Mouse (Mus musculus) MEL (cell line): ENCODE measurements around the gene Gm49027. TPM values are rescaled to one million over a fixed set of nuclear protein-coding genes. Genes with fewer than 3 reads are reported as not detected.

ENCODE experiments used
- DNase-seq: peaks from one replicate; pipeline ENCODE4 v3.0.0; 2011; ENCODE audit warnings: low read depth, low spot score
- H3K27ac ChIP-seq: 2 replicates; pipeline ENCODE4 v1.5.1; 2012; ENCODE audit warnings: low read depth, mild to moderate bottlenecking, control low read depth, low read length, moderate library complexity; ENCODE audit not compliant: control insufficient read depth
- H3K27me3 ChIP-seq, 2 experiments: fragments of 150-350 bp in 1 of 2; sonication (generic) in 1 of 2; 2 replicates each; pipeline ENCODE4 v1.6.1; 2012; ENCODE audit warnings: low read length in 2 of 2, mild to moderate bottlenecking in 2 of 2, improper control_type of control experiment in 1 of 2, moderate library complexity in 1 of 2; ENCODE audit not compliant: insufficient read depth in 2 of 2, control insufficient read depth in 1 of 2
- H3K36me3 ChIP-seq, 2 experiments: 2 replicates each; pipeline ENCODE4 v1.6.1; 2012 to 2014; ENCODE audit warnings: low read length in 2 of 2, improper control_type of control experiment in 1 of 2, inconsistent platforms in 1 of 2, mild to moderate bottlenecking in 1 of 2; ENCODE audit not compliant: insufficient read depth in 2 of 2, control insufficient read depth in 1 of 2
- H3K4me1 ChIP-seq, 2 experiments: fragments of 150-350 bp in 1 of 2; sonication (generic) in 1 of 2; 2 replicates each; pipeline ENCODE4 v1.6.1; 2012; ENCODE audit warnings: low read length in 2 of 2, improper control_type of control experiment in 1 of 2, mild to moderate bottlenecking in 1 of 2; ENCODE audit not compliant: insufficient read depth in 2 of 2, control insufficient read depth in 1 of 2
- H3K4me3 ChIP-seq, 2 experiments: fragments of 150-350 bp in 1 of 2; sonication (generic) in 1 of 2; 2 replicates each; pipeline ENCODE4 v1.5.1; 2012; ENCODE audit warnings: low read depth in 2 of 2, low read length in 2 of 2, mild to moderate bottlenecking in 2 of 2, moderate library complexity in 2 of 2, control low read depth in 1 of 2, improper control_type of control experiment in 1 of 2; ENCODE audit not compliant: control insufficient read depth in 1 of 2, insufficient read depth in 1 of 2
- H3K79me2 ChIP-seq: 2 replicates; pipeline ENCODE4 v1.6.1; 2012; ENCODE audit warnings: mild to moderate bottlenecking, low read length, moderate library complexity; ENCODE audit not compliant: control insufficient read depth, poor library complexity, insufficient read depth
- H3K9ac ChIP-seq: 2 replicates; pipeline ENCODE4 v1.6.1; 2012; ENCODE audit warnings: low read depth, mild to moderate bottlenecking, control low read depth, low read length, moderate library complexity; ENCODE audit not compliant: control insufficient read depth, poor library complexity, severe bottlenecking
- H3K9me3 ChIP-seq: fragments of 150-350 bp; sonication (generic); replicated peaks from 2 replicates; pipeline ENCODE4 v1.6.1; 2012; ENCODE audit warnings: mild to moderate bottlenecking, low read length, improper control_type of control experiment, moderate library complexity; ENCODE audit not compliant: insufficient read depth
- BHLHE40 ChIP-seq: IDR thresholded peaks from 2 replicates; pipeline ENCODE4 v1.6.1; 2012; ENCODE audit warnings: low read depth, mild to moderate bottlenecking, inconsistent platforms, low read length, improper control_type of control experiment, borderline replicate concordance
- CTCF ChIP-seq, 3 experiments: IDR thresholded peaks in 2 of 3; conservative IDR thresholded peaks in 1 of 3; 2 replicates each; pipeline ENCODE4 v1.5.1; 2011 to 2012; ENCODE audit warnings: low read length in 3 of 3, low read depth in 2 of 3, mild to moderate bottlenecking in 2 of 3, improper control_type of control experiment in 1 of 3, inconsistent platforms in 1 of 3, mixed read lengths in 1 of 3, moderate library complexity in 1 of 3; ENCODE audit not compliant: control insufficient read depth in 1 of 3, insufficient read depth in 1 of 3, poor library complexity in 1 of 3, severe bottlenecking in 1 of 3
- EP300 ChIP-seq, 2 experiments: IDR thresholded peaks; 2 replicates each; pipeline ENCODE4 v1.6.1; 2011; ENCODE audit warnings: improper control_type of control experiment in 2 of 2, low read length in 2 of 2, low read depth in 1 of 2, mild to moderate bottlenecking in 1 of 2
- ETS1 ChIP-seq: IDR thresholded peaks from 2 replicates; pipeline ENCODE4 v1.6.1; 2012; ENCODE audit warnings: low read depth, mild to moderate bottlenecking, inconsistent platforms, low read length, improper control_type of control experiment, moderate library complexity
- JUND ChIP-seq: IDR thresholded peaks from 2 replicates; pipeline ENCODE4 v1.6.1; 2011; ENCODE audit warnings: low read depth, mild to moderate bottlenecking, improper control_type of control experiment, low read length
- KAT2A ChIP-seq: conservative IDR thresholded peaks from 2 replicates; pipeline ENCODE4 v1.6.1; 2012; ENCODE audit warnings: low read depth, low read length, improper control_type of control experiment, inconsistent platforms
- MXI1 ChIP-seq: IDR thresholded peaks from 2 replicates; pipeline ENCODE4 v1.6.1; 2011; ENCODE audit warnings: mild to moderate bottlenecking, low read depth, low read length, improper control_type of control experiment
- MYB ChIP-seq: IDR thresholded peaks from 2 replicates; pipeline ENCODE4 v1.6.1; 2011; ENCODE audit warnings: mild to moderate bottlenecking, low read depth, low read length, improper control_type of control experiment
- POLR2A ChIP-seq, 2 experiments: IDR thresholded peaks; 2 replicates each; pipeline ENCODE4 v1.6.1; 2011 to 2012; ENCODE audit warnings: low read length in 2 of 2, mild to moderate bottlenecking in 2 of 2, control low read depth in 1 of 2, improper control_type of control experiment in 1 of 2, low read depth in 1 of 2, moderate library complexity in 1 of 2; ENCODE audit not compliant: control insufficient read depth in 1 of 2, insufficient read depth in 1 of 2, poor library complexity in 1 of 2
- POLR2AphosphoS2 ChIP-seq: IDR thresholded peaks from 2 replicates; pipeline ENCODE4 v1.6.1; 2011; ENCODE audit warnings: low read length, improper control_type of control experiment
- POLR2AphosphoS5 ChIP-seq: IDR thresholded peaks from 2 replicates; pipeline ENCODE4 v1.6.1; 2012; ENCODE audit warnings: low read depth, borderline replicate concordance, mild to moderate bottlenecking, inconsistent platforms, low read length, moderate library complexity, mixed read lengths
- UBTF ChIP-seq: IDR thresholded peaks from 2 replicates; pipeline ENCODE4 v1.6.1; 2012; ENCODE audit warnings: low read depth, mild to moderate bottlenecking, inconsistent platforms, low read length, improper control_type of control experiment, moderate library complexity, borderline replicate concordance; ENCODE audit not compliant: insufficient read depth
- ZNF384 ChIP-seq: IDR thresholded peaks from 2 replicates; pipeline ENCODE4 v1.6.1; 2012; ENCODE audit warnings: low read depth, mild to moderate bottlenecking, inconsistent platforms, low read length, improper control_type of control experiment
- polyA plus RNA-seq, 2 experiments: library from polyadenylated mRNA; stranded (reverse) in 1 of 2; unstranded in 1 of 2; fragments of >175 nt in 1 of 2; fragments of >200 nt in 1 of 2; gene quantifications; 2 replicates each; pipeline versions ENCODE4 v1.2.1 to v1.2.4; 2012; ENCODE audit warnings: low replicate concordance in 2 of 2, low read depth in 1 of 2; ENCODE audit not compliant: insufficient read length in 2 of 2, insufficient read depth in 1 of 2, missing spikeins in 1 of 2
- total RNA-seq: library from RNA; depleted of rRNA; stranded (reverse); fragments of 300-350 nt; gene quantifications from 2 replicates; pipeline ENCODE4 v1.2.3, GENCODE M21; 2012

Gm49027 gene
- total and polyA plus RNA-seq, 3 experiments = 0.53 to 0.54 TPM; not detected in 1

GRCm38 (mm10) chr5:123487659-123488395 lies 37.5 kb downstream of the Gm49027 start:
- Histone ChIP-seq H3K4me3 (no peak overlapping the region), H3K9ac (no peak overlapping the region), H3K79me2 (no peaks in the 10 kb centered on the region), H3K4me1 (no peaks in the 10 kb centered on the region; a peak in 1 of 4 replicates), H3K9me3 (no peaks in the 10 kb centered on the region), H3K27me3 (peaks cover 0 to 3% of the 10 kb centered on the region in 2 experiments; a peak in 3 of 4 replicates), H3K27ac (no peak overlapping the region), H3K36me3 (no peaks in the 10 kb centered on the region)
- no peak for TF ChIP-seq CTCF (IDR thresholded peaks at IDR 0.05 in 2 of 3, conservative IDR thresholded peaks at IDR 0.05 in 1 of 3; ENCODE audit: control insufficient read depth in 1 of 3, insufficient read depth in 1 of 3, low read depth in 2 of 3, low read length in 3 of 3, poor library complexity in 1 of 3, severe bottlenecking in 1 of 3)
- TF ChIP-seq KAT2A = no peak
- TF ChIP-seq ZNF384 = 0 out of 2 replicates have a peak, but pooled peaks have one; percentile 18
- no peak for TF ChIP-seq MYB
- no peak for TF ChIP-seq POLR2AphosphoS2
- TF ChIP-seq POLR2A (IDR thresholded peaks at IDR 0.05; ENCODE audit: control insufficient read depth in 1 of 2, insufficient read depth in 1 of 2, low read depth in 1 of 2, low read length in 2 of 2, poor library complexity in 1 of 2) = no peak
- DNase-seq = peak; percentile 30

GRCm38 (mm10) chr5:123473817-123474216 lies 51.5 kb downstream of the Gm49027 start:
- H3K79me2 ChIP-seq = no peaks in the 10 kb centered on the region
- H3K9ac ChIP-seq = no peak overlapping the region
- H3K4me1 ChIP-seq = no peaks in the 10 kb centered on the region
- TF ChIP-seq UBTF (no peak), MXI1 (no peak), POLR2AphosphoS5 (no peak), CTCF (IDR thresholded peaks at IDR 0.05 in 2 of 3, conservative IDR thresholded peaks at IDR 0.05 in 1 of 3; ENCODE audit: control insufficient read depth in 1 of 3, insufficient read depth in 1 of 3, low read depth in 2 of 3, low read length in 3 of 3, poor library complexity in 1 of 3, severe bottlenecking in 1 of 3) (no peak)
- no peaks in the 10 kb centered on the region for H3K9me3 ChIP-seq
- no peak overlapping the region for H3K27ac ChIP-seq
- DNase-seq = no peak
- H3K4me3 ChIP-seq = no peak overlapping the region
- H3K36me3 ChIP-seq = no peaks in the 10 kb centered on the region
- H3K27me3 ChIP-seq = no peaks in the 10 kb centered on the region; a peak in 3 of 4 replicates

GRCm38 (mm10) chr5:123470784-123471400 lies 54.4 kb downstream of the Gm49027 start:
- H3K79me2 ChIP-seq = no peaks in the 10 kb centered on the region
- DNase-seq = no peak
- no peak overlapping the region for H3K4me3 ChIP-seq
- H3K9ac ChIP-seq = no peak overlapping the region
- no peak overlapping the region for H3K27ac ChIP-seq
- no peaks in the 10 kb centered on the region for H3K4me1 ChIP-seq
- H3K9me3 ChIP-seq = no peaks in the 10 kb centered on the region
- no peaks in the 10 kb centered on the region for H3K36me3 ChIP-seq
- no peak for TF ChIP-seq EP300 (IDR thresholded peaks at IDR 0.05; ENCODE audit: low read depth in 1 of 2, low read length in 2 of 2)
- no peak for TF ChIP-seq BHLHE40
- no peak for TF ChIP-seq JUND
- no peak for TF ChIP-seq ETS1
- no peaks in the 10 kb centered on the region; a peak in 1 of 4 replicates for H3K27me3 ChIP-seq
